ENCODE assay signal across 24 mouse cellular contexts in the genomic region with DNA sequence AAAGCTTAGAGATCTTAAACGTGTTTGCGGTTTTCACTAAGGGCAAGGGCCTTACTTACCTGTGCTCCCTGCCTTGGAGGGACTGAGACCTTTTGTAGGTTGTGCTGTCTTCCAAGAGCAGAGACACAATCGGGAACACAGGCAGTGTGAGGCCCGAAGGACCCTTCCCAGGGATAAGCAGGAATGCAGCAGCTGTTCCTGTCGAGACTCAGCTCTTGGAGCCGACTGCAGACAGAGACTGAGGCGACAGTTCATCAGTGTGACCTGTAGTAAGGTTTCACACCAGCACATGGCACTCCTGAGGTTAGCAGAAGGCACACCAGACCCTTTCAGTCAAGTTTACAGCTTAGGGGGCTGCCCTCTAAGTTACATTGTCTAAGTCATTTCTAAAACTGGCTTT. TPM values are rescaled to one million over a fixed set of nuclear protein-coding genes. Genes with fewer than 3 reads are reported as not detected.
"Had no signal": no experiment of that assay in that cellular context is flagged by ENCODE, and none has a peak within 500 bp of the region (broad histone marks: within the 10 kb centered on the region; RNA-seq: fewer than 3 reads in every experiment).

No protein-coding gene starts in this region.

- H3K4me2 ChIP-seq: lung, embryonic 15.5 days; midbrain, embryonic 12.5 days; midbrain, embryonic 15.5 days; neural tube, embryonic 12.5 days; stomach, embryonic 15.5 days had no signal

- H3K27ac ChIP-seq: lung, embryonic 15.5 days; macrophage; midbrain, embryonic 12.5 days; midbrain, embryonic 15.5 days; neural tube, embryonic 12.5 days; stomach, embryonic 15.5 days; stomach, postnatal 0 days had no signal

- H3K4me1 ChIP-seq: lung, embryonic 15.5 days; midbrain, embryonic 12.5 days; midbrain, embryonic 15.5 days; neural tube, embryonic 12.5 days; stomach, embryonic 15.5 days had no signal

- H3K9me3 ChIP-seq: lung, embryonic 15.5 days; megakaryocyte, embryonic 14.5 days; midbrain, embryonic 12.5 days; midbrain, embryonic 15.5 days; neural tube, embryonic 12.5 days; stomach, embryonic 15.5 days had no signal

- ATAC-seq: lung, postnatal 0 days; midbrain, embryonic 15.5 days had no signal

- DNase-seq: lung, adult 2 months; lung, postnatal 14 days; lung, postnatal 36 days; right cerebral cortex, postnatal 14 days; thymus, adult 2 months; thymus, postnatal 25 days; thymus, postnatal 4 days had no signal

- H3K9ac ChIP-seq: lung, embryonic 15.5 days; midbrain, embryonic 12.5 days; midbrain, embryonic 15.5 days; neural tube, embryonic 12.5 days; stomach, embryonic 15.5 days had no signal

- H3K4me3 ChIP-seq: lung, embryonic 15.5 days; megakaryocyte, embryonic 14.5 days; midbrain, embryonic 12.5 days; midbrain, embryonic 15.5 days; neural tube, embryonic 12.5 days; stomach, embryonic 15.5 days had no signal

- H3K27me3 ChIP-seq: lung, embryonic 15.5 days; megakaryocyte, embryonic 14.5 days; midbrain, embryonic 12.5 days; midbrain, embryonic 15.5 days; neural tube, embryonic 12.5 days; stomach, embryonic 15.5 days had no signal

RNA-seq across cellular contexts. Expression of gene E130116L18Rik, which starts 39.3 kb away (rescaled TPM):
- total RNA-seq: megakaryocyte progenitor cell, adult 5-6 weeks; midbrain, postnatal 0 days; monocyte, adult 5-6 weeks; neutrophil, adult 5-6 weeks had no signal
- polyA plus RNA-seq: lung, adult 2 months; lung, embryonic 15.5 days; macrophage; midbrain, embryonic 12.5 days; neural tube, embryonic 12.5 days; neural tube, embryonic 14.5 days; spleen, adult 2 months; stomach, embryonic 15.5 days; testis, adult 2 months; thymus, adult 2 months; urinary bladder, adult 2 months had no signal
